Mouse (Mus musculus) left cerebral cortex, adult 11 months (tissue): ENCODE data around the gene Per1.

Experiments
- DNase-seq: peaks from one replicate; pipeline ENCODE4 v3.0.0; 2022; ENCODE audit warnings: low spot score

Per1 gene

DNA sequence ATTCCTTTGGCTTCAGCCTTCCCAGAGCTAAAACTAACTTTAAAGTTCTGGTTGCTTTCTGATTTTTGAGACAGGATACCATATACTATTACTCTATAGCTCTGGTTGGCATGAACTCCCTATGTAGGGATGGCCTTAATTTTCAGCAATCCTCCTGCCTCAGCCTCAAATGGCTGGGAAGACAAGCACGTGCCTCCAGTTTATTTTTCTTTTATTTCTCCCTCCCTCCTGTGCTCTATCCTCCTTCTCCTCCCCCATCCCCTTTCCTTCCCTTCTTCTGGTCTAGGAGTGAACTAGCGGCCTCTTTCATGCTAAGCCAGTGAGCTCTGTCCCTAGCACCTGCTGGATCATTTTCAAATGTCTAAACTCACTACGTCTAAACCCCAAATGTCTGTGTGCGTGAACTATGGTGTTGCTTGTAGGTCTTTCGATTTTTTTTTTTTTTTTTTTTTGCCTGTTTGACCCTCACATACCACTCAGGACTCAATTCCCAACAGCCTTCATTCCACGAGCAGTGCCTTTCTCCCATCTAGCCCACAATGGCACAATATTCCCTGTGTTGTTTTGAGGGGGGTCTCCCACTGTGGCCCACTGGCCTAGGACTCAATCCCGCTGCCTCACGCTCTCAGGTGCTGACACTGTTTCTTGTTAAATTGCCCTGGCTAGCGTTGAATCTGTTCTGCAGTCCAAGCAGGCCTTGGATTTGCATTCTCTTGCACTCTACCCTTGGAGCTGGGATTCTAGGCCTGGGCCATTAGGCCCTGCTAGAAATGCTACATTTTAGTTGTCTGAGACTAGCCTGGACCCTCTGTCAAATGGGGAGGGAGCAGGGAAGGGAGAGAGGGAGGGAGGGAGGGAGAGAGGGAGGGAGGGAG, 30.5 kb upstream of the Per1 start:
- DNase-seq: no peak

DNA sequence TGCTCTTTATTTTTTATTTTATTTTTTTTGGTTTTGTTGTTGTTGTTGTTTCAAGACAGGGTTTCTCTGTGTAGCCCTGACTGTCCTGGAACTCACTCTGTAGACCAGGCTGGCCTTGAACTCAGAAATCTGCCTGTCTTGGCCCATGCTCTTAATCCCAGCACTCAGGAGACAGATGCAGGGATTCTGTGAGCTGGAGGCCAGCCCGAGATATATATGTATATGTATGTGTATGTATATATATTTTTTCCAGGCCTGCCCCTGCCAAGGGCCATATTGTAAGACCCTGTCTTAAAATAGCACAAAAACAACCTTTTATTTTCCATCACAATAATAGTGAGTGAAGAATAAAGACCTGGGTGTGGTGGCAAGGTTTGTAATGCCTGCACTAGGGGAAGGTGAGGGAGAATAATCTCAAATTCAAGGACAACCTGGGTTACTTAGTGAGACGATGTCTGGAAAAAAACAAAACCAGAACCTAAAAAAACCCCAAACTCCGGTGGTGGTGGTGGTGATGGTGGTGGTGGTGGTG, 29.6 kb upstream of the Per1 start:
- DNase-seq: no peak

DNA sequence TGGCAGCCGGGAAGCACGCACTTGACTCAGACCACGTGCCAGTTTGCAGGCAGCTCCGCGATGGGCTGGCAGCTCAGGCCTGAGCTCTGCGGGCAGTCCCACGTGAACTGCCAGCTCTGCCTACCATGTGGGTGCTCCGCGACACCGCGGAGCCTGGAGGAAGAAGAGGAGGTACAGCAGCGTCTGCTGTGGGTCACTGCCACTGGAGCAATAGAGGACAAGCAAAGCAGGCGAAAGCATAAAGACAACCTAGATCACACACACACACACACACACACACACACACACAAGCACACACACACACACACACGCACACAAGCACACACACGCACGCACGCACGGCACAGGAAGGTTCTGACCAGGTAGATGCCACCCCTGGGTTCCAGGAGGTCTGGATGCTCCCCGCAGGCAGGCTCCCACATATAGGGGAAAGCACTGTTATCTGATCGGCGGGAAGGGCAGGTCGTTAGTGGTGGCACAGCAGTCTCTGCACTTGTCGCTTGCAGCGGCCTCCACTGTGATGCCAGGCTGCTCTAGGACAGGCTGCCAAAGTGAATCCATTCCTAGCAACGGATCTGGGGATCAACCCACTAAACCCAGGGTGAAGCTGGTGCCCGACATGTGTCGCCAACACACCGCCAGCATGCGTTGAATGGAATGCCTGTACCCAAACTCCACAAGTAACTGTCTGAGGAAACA, 28.7 kb upstream of the Per1 start:
- no peak for DNase-seq

DNA sequence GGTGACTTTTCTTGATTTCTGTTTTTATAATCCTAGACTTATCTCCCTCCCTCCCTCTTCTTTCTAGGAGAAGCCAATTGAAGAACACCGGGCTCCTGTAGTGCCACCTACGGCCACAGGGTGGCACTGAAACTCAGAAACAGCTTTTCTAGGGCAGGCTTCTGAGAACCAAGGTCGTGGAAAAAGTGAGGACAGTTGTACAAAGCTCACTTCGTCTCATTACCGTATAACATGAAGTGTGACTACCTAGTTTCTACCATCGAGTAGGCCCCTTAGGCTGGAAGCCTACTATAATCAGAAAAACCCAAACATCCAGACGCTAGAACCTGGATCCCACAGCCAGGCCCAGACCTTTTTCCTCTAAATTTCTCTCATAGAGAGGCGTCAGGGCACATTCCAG, 28.1 kb upstream of the Per1 start:
- no peak for DNase-seq

DNA sequence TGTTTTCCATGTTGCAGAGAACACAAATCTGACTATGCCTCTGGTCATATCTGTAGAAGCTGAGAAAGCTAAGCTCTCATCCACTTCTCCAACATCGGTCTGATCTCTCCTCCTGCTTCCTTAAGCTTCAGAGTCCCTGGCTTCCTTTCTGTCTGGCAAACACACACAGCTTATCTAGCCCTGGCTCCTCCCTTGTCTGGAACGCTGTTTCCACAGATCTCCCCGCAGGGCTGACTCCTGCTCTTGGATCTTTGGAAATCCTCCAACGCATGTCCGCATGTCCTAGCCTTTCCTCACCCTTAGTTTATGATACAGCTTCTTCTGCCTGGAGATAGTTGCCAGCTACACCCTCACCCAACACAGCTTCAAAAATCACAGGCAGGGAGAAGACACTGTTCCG, 27.4 kb upstream of the Per1 start:
- no peak for DNase-seq

DNA sequence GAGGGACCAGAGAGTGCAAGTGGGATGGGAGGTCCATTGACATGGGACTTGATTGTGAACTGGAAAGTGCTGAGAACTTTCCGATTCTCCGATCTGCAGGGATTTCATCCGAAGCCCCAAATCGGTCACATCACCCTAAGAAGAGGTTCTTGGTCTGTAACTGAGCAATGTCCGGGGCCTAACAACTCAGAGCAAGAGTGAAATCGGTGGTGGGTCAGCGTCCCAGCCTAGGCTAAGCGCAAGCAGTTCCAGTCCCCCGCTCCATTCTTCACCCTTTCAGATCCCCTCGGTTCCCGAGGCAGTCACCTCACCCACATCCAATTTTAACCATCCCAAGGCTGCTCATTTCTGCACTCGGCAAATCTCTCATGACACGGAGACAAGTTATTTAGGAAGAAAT, 24.9 kb upstream of the Per1 start:
- DNase-seq: no peak

DNA sequence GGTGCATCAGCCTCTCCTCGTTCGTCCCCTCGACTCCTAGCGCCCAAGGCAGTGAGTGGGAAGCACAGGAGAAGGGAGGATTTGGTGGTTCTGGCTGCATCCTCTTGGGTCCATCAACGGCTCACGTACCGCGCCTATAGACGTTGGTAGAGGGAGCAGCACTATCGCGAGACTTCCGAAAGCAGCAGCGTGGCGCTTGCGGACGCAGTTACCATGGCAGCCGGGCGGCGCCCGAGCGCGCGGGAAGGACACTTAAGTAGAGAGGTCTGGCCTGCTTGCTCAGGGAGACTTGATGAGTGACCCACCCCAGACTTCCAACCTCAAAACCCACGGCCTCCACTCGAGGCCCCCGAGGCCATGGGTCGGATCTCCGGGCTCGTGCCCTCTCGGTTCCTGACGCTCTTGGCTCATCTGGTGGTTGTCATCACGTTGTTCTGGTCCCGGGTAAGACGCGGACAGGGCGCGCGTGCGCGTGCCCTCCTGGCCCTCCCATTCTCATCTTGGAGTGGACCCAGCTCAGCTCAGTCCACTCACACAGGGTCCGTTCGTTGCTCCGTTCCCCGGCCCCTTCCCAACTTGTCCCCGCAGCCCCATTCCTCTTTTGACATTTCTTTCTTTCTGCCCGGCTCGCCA, 24.3 kb upstream of the Per1 start, which contains the start of gene Tmem107:
Tmem107 (plus strand) TSS at position 217 of the 633 bp plus-strand sequence.
- DNase-seq: peak; percentile 93

DNA sequence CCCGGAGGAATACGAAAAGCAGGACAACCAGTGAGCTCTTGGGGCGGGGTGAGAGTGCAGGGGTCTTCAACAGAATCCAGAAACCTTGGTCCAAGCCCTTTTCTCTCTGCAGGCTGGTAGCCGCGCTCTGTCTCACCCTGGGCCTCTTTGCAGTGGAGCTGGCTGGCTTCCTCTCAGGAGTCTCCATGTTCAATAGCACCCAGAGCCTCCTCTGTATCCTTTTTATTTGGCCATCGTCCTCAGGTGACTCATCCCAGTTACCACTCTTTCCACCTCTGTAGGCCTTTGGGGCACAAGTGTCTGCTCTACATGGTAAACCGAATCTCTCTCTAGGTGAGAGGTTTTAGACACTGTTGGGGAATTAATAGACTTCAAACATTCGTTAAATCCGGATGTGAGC, 23.8 kb upstream of the Per1 start:
- DNase-seq: no peak

DNA sequence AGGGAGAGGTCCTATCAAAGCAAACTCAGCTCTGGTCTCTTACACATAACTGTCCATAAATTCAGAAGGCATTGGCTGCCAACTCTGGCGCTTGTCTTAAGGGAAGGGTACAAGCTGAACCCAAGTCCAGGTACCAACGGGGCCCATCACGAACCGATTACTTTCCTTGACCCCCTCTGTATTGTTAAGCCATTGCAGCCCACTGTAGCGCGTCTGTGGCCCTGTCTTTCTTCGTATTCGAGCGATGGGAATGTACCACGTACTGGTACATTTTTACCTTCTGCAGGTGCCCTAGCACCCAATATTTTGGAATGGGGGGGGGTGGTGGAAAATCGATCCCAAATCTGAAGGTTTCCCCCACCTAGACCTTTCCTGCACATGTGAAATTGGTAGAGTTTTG, 22.8 kb upstream of the Per1 start:
- DNase-seq: no peak

DNA sequence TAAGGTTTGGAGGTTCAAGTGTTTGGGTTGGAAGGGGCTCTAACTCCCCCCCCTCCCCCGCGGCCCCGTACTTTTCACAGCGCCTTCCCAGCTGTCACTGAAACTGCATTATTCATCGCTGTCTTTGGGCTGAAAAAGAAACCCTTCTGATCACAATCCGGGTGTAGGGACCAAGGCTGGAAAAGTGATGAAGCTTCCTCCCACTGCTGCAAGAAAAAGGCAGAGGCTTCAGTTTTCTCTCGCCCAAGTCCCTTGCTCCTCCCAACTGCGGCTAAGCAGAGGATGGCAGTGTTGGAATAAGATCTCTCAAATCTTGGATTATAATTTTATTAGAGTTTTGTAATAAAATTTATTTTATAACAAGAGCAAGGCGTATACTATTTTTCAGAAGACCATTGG, 22.4 kb upstream of the Per1 start:
- no peak for DNase-seq

DNA sequence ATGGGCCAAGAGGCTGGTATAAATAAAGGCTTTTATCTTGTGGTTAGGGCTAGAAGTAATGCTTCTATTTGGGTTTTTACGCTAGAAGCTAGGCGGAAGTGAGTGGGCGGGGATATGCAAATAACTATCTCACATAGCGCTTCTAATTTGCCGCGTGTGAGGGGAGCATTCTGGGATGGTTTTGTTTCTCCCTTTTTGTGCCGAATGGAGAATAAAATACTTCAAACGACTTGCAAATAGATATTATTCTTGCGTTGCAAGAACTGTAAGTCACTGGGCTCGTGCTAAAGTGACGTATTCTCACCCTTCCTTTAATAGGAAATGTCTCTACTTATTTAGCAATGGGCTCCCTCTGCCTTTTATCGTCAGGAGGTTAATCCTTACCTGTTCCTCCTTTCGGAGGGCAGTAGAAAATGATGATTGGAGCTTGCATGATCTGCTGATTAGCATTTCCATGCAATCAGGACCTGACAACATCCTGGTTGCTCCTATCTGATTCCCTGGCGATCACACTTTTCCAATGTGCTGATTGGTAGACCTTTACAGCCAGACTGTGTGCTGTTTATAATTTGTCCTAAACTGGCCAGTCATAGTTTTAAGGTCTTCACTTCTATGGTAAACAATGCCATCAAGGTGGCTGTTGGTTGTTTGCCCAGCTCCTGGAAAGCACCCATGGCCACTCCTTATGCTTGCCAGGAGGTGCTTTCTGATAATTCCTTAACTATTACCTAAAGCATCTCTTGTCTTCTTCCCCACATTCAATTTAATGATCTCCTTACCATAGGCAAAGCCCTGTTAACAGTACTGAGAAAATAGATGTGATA, 21.7 kb upstream of the Per1 start:
- DNase-seq: peak; percentile 90

DNA sequence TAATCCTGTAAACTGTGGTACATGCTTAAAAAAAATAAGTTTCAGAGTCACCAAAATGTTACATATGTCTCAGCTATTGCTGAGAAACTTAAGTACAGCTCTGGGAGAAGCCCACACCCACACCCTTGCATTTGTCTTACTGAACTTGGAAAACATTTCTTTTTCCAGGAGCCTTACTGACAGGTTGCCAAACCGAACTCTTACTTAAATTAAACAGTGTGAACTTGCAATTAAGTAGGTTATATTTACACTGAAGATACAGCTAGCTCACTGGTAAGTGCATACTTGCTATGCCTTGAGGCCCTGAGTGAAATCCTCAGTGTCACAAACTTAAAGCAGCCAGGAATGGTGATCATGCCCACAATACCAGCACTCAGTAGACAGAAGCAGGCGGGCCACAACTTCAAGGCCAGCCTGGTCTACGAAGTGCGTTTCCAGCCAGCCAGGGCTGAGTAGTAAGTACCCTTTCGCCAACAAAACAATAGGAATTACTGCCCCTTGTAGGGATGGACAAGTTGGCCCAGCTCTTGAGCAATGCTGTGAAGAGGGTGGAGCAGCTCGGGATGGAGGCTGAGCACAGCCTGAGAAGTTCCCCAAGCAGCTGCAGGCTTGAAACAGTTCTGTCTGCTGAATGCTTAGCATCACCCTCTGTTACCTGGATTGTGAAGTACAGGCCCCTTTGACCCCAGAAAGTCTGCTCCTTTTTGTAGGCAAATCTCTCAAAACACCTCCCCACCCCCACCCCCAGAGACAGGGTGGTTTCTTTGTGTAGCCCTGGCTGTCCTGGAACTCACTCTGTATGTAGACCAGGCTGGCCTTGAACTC, 20.9 kb upstream of the Per1 start:
- DNase-seq: no peak

DNA sequence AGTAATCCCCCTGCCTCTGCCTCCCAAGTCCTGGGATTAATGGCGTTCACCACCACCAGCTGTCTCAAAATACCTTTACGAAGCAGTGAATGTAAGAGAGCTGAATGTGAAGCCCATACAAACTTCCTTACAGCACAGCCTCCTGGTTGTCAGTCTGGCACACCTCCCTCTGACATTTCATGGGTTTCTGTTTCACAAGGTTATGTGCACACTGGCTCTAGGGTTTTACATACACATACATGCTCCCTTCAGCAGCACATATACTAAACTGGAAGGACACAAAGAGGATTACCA, 20.3 kb upstream of the Per1 start:
- no peak for DNase-seq

DNA sequence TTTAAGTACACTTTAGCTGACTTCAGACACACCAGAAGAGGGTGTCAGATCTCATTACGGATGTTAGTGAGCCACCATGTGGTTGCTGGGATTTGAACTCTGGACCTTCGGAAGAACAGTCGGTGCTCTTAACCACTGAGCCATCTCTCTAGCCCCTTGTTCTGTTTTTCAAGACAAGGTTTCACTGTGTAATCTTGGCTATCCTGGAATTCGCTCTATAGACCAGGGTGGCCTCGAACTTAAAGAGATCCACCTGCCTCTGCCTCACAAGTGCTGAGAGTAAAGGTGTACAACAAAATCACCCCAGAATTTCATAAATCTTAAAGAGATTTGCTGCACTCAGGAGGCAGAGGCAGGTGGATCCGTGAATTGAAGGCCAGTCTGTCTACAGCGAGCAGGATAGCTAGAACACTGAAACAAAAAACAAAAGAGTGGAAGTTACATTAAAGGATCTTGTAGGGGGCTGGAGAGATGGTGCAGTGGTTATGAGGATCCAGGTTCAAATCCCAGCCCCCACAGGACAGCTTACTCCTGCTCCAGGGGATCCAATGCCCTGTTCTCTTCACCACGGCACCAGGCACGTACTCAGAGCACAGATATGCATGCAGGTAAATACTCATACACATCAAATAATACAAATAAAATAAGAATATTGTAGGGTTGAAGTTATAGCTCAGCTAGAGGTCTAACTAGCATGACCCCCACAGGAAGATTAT, 19.1 kb upstream of the Per1 start:
- DNase-seq: no peak

DNA sequence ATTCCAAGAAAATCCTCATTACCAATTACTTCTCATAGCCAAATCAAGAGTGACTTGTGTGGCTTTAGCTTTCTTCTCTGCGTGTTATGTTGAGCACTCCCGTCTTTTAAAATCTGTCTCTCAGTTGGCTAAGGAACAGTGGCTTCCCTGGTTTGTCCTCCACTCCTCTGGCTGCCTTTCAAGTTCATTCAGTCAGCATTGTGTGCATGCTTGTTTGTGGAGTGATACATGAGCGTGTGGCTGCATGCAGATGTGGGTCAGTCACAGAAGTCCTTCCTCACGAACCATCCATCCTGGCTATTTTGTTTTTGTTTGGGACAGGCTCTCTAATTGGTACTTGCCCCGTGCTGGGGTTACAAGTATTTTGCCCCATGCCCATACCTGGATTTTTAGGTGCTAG, 18.4 kb upstream of the Per1 start:
- no peak for DNase-seq

DNA sequence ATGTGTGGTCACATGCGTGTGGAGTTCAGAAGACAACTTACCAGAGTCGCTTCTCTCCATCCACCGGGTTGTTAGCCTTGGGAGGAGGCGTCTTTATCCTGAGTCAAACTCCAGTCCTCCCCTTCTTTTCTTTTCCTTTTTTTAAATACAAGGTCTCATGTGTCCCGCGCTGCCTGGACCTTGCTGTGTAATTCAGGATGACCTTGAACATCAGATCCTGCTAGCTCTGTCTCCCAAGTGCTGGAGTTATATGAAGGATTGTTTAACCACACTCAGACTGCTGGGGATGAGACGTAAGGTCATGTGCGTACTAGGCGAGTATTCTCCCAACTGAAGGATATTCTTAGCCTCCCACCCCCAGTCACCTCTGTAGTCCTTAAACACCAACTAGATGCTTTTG, 17.7 kb upstream of the Per1 start:
- DNase-seq: no peak

DNA sequence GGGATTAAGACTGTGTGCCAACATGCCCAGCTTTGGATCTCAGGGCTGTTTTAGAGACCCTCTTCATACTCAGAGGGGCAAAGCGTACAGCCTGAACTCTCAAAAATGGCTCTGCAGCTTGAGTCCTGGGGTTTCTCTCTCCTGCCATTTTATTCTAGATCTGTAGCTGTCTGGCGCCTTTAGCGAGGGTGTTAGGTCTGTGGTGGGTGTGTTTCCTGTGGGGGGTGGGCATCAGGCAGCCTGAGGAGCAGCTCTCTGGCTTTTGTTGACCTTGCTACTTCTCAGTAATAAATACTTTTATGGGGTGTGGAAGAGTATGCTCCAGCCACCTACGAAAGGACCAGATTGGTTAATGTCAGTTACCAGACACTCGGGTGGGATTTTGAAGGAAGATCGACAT, 17.0 kb upstream of the Per1 start:
- DNase-seq: no peak

DNA sequence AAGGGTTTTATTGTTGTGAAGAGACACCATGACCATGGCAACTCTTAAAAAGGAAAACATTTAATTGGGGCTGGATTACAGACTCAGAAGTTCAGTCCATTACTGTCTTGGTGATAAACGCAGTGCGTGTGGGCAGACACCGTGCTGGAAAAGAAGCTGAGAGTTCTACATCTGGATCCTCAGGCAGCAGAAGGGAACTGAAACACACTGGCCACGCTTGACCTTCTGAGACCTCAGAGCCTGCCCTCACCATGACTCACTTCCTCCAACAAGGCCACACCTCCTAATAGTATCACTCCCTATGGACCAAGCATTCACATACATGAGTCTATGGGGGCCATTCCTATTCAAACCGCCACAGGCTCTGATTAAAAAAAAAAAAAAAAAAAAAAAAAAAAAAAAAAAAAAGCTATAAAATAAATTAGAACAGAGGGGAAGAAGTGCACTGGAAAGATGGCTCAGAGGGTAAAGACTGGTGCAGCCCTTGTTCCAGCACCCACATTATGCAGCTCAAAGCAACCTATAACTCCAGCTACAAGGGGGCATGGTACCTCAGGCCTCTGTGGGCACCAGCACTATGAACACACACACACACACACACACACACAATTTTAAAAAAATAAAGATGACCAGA, 16.1 kb upstream of the Per1 start:
- no peak for DNase-seq

DNA sequence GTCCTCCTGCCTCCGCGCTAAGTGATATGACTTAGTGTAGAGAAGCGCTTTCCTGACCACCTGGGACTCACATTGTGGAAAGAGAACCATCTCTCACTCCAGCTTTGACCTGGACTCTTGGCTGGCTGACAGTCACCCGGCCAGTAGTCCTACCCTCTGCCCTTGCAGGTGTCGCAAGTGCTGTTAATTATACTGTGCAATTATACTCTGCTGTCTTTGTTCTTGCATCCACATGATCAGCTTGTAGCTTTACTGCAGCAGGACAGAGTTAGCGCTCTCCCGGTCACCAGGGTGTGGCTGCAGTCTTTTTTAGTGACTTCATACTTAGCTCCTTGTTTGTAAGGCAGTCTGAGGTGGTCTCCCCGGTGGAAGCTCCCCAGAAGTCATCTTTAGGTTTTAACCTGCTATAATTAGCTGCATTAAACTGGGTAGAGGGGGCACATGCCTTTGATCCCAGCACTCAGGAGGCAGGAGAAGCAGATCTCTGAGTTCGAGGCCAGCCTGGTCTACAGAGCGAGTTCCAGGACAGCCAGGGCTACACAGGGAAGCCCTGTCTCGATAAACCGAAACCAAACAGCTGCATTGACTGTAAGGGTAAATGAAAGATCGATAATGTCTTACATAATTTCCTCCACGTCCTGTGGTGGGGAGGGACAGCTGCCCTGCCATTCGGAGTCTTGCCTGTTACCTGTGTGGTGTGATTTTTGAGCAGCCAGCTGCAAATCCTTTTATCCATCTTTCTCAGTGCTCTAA, 14.7 kb upstream of the Per1 start:
- DNase-seq: no peak
